ENCODE assay signal across 8 mouse cellular contexts in genomic region chr5:121398146-121398964, GRCm38 (mm10). TPM values are rescaled to one million over a fixed set of nuclear protein-coding genes. Genes with fewer than 3 reads are reported as not detected.
DNase-seq lines count a peak whose midpoint lies in the region; ATAC-seq lines count a peak whose summit lies in the region.

No protein-coding gene starts in this region.

- H3K27me3 ChIP-seq in midbrain, embryonic 14.5 days (ENCODE audit: control insufficient read depth, insufficient read depth, low read length) = no peaks in the 10 kb centered on the region

- DNase-seq in heart, adult 11 months = peak; percentile 94
- no peak for DNase-seq in heart, adult 18-20 months
- peak; percentile 43 for DNase-seq in 416B (ENCODE audit: low read depth)
- peak; percentile 61 for DNase-seq in embryo, embryonic 9.5 days (ENCODE audit: extremely low spot score)
- peak; percentile 54 for DNase-seq in induced T-regulatory cell, adult 2 months (ENCODE audit: low read depth)
- peak; percentile 56 for DNase-seq in midbrain, embryonic 14.5 days
- DNase-seq in urinary bladder, postnatal 10 days (ENCODE audit: low spot score) = no peak

- H3K27ac ChIP-seq in midbrain, embryonic 14.5 days (replicated peaks; ENCODE audit: low read depth, low read length) = peak overlapping the region; percentile 52

- WGBS in midbrain, embryonic 14.5 days = under 1% methylated on average over 66 of the region's 67 CpGs

- H3K4me3 ChIP-seq in midbrain, embryonic 14.5 days (replicated peaks; ENCODE audit: low read depth, low read length) = peak overlapping the region; percentile 96

- H3K9ac ChIP-seq in midbrain, embryonic 14.5 days (replicated peaks; ENCODE audit: low read length) = peak overlapping the region; percentile 78

- H3K9me3 ChIP-seq in midbrain, embryonic 14.5 days (ENCODE audit: control insufficient read depth, low read length) = no peaks in the 10 kb centered on the region

- H3K36me3 ChIP-seq in midbrain, embryonic 14.5 days (ENCODE audit: control insufficient read depth, insufficient read depth, low read length) = peaks cover 12% of the 10 kb centered on the region; the same call in 1 of the 2 replicates

- peak overlapping the region; percentile 90 for H3K4me2 ChIP-seq in midbrain, embryonic 14.5 days (ENCODE audit: low read length)

- ATAC-seq in midbrain, embryonic 14.5 days (ENCODE audit: low FRiP score, low TSS enrichment) = peak; percentile 81
- ATAC-seq in monocyte, adult 5-6 weeks (replicated peaks; ENCODE audit: insufficient number of reproducible peaks, low FRiP score, low TSS enrichment, poor library complexity, severe bottlenecking) = no peak

- peaks cover 8% of the 10 kb centered on the region for H3K4me1 ChIP-seq in midbrain, embryonic 14.5 days (ENCODE audit: control insufficient read depth, insufficient read depth, low read length)

RNA-seq across cellular contexts. Expression of gene Naa25, which starts 0.6 kb away (rescaled TPM):
- 10 to 100 TPM; 22.4 to 23.1 TPM for total RNA-seq in heart, adult 18-20 months (2021)
- 42.9 and 60.7 TPM in 2 replicates for polyA plus RNA-seq in midbrain, embryonic 14.5 days (2014; fragmentation: Nextera tagmentation; extraction: Ambion mirVana)
- total RNA-seq in monocyte, adult 5-6 weeks (2017) = 11.7 to 38.6 TPM (median 24.4 TPM) in 3 replicates

RNA-seq across cellular contexts. Expression of gene Trafd1, which starts 12.9 kb away (rescaled TPM):
- total RNA-seq in heart, adult 18-20 months (2021) = 10 to 100 TPM; 61.2 to 68.8 TPM
- 137 and 146 TPM in 2 replicates for polyA plus RNA-seq in midbrain, embryonic 14.5 days (2014; fragmentation: Nextera tagmentation; extraction: Ambion mirVana)
- total RNA-seq in monocyte, adult 5-6 weeks (2017) = 146 to 183 TPM (median 155 TPM) in 3 replicates

RNA-seq across cellular contexts. Expression of gene Tmem116, which starts 53.3 kb away (rescaled TPM):
- total RNA-seq in heart, adult 18-20 months (2021) = 10 to 100 TPM; 12.0 to 14.9 TPM
- polyA plus RNA-seq in midbrain, embryonic 14.5 days (2014; fragmentation: Nextera tagmentation; extraction: Ambion mirVana) = 1.7 and 2.0 TPM in 2 replicates
- total RNA-seq in monocyte, adult 5-6 weeks (2017) = 0.53 TPM in 1 of 3 replicates, not detected in the others

RNA-seq across cellular contexts. Expression of gene Erp29, which starts 54.0 kb away (rescaled TPM):
- 10 to 100 TPM; 68.2 to 68.6 TPM for total RNA-seq in heart, adult 18-20 months (2021)
- 129 and 151 TPM in 2 replicates for polyA plus RNA-seq in midbrain, embryonic 14.5 days (2014; fragmentation: Nextera tagmentation; extraction: Ambion mirVana)
- total RNA-seq in monocyte, adult 5-6 weeks (2017) = 290 to 464 TPM (median 461 TPM) in 3 replicates

Comparison
In these comparisons a context has a peak if more than half of its experiments do, and no peak if none do; other contexts are left out.
1. DNase-seq: peak in heart, adult 11 months (single experiment), 416B (single experiment), embryo, embryonic 9.5 days (single experiment), induced T-regulatory cell, adult 2 months (single experiment) and midbrain, embryonic 14.5 days (single experiment); none in heart, adult 18-20 months (0 of 2) and urinary bladder, postnatal 10 days (single experiment).